Mouse (Mus musculus) 3134 (cell line): ENCODE data around the gene Gm4792.

Experiments used
- DNase-seq: peaks from one replicate; pipeline ENCODE4 v3.0.0-alpha.2; 2011; ENCODE audit warnings: low spot score; ENCODE audit not compliant: insufficient read length; ENCODE audit errors: extremely low read depth

Gm4792 gene

GRCm38 (mm10) chr10:94304064-94304657 is 5.7 kb upstream of the Gm4792 start:
- DNase-seq, result no peak

DNA sequence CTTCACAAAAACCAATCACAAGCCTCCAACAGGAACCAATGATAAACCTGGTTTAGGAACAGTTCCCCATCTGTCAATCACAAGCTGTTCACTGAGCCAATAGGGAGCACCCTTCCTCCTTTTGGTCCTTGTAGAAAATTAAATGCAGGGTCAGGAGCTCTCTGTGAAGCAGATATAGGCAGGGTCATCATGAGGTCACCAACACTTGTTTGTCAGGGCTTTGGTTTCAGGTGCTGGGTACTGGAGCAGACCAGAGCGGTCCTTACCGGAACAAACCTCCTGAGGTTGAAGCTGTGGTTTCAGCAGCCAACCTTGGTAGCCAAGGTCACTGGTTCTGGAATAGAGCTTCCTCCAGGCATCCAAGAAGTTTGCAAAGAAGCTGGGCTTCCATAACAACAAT is 798 bp upstream of the Gm4792 start:
- DNase-seq, result no peak

DNA sequence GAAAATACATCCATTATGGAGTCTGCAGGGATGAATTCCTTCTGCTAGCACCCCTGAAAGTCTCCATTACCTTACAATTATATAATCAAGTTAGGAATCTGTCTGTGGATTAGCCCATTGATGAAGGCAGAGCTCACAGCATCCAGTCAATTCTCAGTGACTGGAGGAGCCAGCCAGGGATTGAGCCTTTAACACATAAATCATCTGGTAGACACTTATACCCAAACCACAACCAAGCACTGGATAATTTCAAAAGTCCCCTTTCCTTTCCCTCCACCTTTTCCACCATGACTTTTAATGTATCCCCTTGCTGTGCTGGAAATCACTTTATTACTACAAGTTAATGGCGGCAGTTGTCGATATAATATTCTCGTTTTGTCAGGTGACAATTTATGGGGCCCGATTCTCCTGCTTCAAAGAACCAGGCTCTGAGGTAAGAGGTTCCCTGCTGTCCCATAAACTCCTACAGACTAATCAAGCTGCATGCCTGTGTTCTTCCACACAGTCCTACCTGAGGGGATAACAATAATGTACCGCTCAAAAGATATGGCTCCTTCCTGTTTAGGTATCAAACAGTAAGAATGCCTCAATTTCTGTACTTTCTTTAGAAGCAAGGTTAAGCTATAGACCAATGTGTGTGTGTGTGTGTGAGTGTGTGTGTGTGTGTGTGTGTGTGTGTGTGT is 2.4 kb downstream of the Gm4792 start:
- DNase-seq, result no peak

GRCm38 (mm10) chr10:94294933-94295750 is 3.4 kb downstream of the Gm4792 start:
- DNase-seq, result no peak

GRCm38 (mm10) chr10:94294437-94294836 is 4.1 kb downstream of the Gm4792 start:
- no peak for DNase-seq

DNA sequence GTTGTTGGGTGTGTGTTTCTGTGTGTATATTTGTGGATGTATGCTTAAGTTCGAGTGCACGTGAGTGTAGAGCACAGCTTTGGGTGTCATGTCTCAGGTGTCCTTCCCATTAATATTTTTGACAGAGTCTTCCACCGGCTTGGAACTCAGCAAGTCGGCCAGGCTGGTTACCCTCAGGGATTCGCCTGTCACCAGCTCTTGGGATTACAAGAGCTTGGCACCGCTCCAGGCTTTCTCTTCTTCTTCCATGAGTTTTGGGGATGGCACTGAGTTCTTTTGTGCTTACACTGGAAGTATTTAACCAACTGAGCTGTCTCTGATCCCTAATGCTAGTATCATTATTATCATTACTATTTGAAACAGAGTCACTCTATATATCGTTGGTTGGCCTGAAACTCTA is 15.7 kb downstream of the Gm4792 start:
- DNase-seq, result no peak

GRCm38 (mm10) chr10:94282179-94282578 is 16.3 kb downstream of the Gm4792 start:
- no peak for DNase-seq

DNA sequence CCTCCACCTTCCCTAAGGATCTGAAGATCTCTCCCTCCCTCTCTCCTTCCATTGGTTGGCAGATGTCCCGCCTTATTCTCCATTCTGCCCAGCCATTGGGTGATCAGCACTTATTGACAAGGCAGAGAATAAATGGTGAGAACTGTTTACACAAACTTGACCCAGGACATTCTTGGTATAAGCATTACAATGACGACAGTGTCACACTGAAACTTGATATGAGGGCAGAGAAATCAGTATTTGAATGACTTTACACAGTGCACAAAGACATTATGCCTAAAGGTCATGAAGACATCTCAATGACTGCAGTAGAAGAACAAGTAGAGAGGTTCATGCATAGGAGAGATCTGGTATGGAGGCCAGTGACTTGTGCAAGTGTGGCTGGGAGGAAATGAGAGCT is 22.0 kb downstream of the Gm4792 start:
- no peak for DNase-seq

DNA sequence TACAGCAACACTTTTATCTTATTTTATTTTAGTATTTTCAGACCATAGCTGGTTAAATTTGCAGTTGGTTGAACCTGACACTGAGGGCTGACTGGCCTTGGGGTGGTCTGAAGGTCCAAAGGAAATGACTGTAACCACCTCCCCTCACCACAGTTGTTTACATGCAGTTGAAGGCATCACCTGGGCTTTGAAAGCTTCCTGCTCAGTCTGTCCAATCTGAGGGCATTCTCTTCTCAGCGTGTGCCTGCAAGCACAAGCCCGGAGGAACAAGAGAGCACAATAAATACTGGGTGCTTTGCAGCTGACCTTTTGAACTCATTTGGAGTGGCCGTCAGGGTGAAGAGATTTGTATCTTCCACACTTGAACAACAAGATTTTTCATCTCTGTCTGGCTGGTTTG is 23.2 kb downstream of the Gm4792 start:
- no peak for DNase-seq

DNA sequence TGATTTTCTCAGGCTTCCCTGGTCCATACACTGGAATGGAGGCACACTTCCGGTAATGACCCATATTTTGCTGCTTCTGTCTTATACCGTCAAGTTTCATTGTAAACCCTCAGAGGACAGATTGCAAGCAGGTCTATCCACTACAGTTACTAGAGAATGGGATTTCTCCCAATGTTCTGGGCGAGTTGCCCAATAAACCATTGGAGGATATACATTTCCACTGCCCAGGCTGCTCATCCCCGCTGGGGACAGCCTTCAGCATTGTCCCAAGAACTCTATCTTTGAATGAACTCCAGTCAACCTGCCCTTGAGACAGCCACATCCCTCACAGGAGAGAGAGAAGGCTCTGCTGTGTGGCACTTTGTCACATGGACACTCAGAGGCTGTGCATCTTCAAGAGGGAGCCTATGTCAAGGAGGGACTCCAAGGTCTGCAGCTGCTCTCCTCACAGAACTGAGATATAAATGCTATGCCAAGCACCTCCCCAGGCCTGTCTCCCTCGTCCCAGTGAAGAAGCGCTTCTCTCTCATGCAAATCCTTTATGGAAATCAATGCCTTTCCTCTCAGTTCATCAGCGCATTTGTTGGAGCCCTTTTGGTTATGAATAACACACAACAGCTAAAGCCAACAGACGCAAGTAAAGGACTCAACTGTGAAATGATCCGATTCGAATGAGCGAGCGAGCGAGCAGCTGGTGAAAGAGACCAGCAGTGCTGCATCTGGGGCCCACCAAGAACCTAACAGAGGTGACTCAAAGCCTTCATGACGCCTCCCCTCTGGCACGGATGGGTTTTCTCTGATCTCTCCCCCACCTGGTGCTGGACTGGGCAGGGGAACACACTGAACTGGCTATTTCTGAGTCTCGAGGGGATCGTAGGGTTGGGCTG is 32.6 kb downstream of the Gm4792 start:
- DNase-seq, result no peak

DNA sequence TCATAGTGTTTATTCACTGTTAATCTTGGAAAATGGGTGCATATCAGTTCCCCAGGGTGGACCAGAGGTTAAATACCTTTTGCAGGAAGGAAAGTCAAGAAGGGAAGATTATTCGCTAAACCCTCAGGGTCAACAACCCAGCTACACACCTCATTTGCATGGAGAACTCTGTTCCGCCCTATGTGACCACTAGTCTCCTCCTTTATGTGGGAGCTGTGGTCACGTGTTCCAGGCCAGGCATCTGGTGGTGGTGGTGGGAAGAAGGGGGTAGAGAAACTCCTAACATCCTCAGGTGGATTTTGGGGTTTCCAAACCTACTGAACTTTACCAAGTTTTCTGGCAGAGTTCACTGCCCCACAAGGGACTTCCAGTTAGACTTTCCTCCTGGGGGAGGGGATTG is 35.3 kb downstream of the Gm4792 start:
- no peak for DNase-seq

DNA sequence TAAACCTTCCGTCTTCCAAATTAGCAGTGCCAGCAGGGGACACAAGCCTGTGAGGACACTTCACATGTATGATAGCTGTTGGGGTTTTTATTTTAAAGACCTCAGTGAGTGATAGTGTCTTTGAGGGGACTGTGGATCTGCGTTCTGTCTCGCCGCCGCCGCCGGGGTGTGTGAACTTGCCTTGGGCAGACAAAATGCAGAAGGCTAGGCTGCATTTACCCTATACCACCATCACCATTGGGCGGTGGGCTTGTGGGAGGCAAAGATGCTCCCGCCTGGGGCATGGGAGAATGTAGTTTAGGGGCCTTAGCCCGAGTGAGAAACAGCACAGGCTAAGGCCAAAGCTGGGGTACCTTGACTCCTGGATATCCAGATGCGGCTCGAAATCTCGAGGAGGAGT is 35.9 kb downstream of the Gm4792 start:
- no peak for DNase-seq

DNA sequence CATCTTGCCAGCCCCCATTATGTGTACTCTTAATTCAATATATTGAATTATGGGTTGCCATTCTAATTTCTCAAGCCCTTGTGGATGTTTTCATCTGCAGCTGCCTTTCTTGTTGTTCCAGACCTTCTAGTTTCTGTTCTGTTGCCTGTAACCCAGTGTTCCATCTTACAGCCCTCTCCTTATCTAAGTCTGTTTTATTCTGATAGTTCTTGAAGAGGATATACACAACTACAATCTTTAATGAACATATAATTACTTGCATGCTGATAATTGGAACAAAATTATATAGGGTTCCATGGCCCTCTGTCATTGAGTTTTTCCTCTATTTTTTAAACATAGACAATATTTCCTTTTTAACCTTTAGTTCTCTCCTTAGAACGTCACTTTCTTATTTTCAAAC is 38.0 kb downstream of the Gm4792 start:
- no peak for DNase-seq

DNA sequence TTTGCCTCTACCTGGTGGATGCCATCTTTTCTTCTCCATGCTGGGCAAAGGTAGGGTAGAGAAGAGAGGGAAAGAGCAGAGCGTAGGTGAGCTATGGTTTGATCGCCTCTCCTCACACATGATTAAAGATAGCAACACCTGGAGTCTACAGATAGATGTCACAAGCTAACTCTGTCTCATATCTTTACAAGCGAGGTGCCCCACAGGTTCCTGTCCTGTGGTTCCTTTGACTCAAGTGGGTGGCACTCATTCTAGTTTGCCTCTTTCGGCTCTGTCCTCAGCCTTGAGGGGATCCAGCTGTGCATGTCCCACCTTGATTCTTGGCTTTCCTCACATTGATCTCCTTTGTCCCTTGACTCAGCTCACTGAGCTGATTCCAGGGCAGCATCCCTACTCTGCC is 42.0 kb downstream of the Gm4792 start:
- no peak for DNase-seq

- no peak for DNase-seq
Observed at GRCm38 (mm10) chr10:94255744-94256143, 42.8 kb downstream of the Gm4792 start.

GRCm38 (mm10) chr10:94254766-94255165 is 43.7 kb downstream of the Gm4792 start:
- DNase-seq, result no peak

- no peak for DNase-seq
Observed at GRCm38 (mm10) chr10:94253260-94253807, 45.2 kb downstream of the Gm4792 start.

- no peak for DNase-seq
Observed at GRCm38 (mm10) chr10:94249575-94250456, 48.7 kb downstream of the Gm4792 start.

DNA sequence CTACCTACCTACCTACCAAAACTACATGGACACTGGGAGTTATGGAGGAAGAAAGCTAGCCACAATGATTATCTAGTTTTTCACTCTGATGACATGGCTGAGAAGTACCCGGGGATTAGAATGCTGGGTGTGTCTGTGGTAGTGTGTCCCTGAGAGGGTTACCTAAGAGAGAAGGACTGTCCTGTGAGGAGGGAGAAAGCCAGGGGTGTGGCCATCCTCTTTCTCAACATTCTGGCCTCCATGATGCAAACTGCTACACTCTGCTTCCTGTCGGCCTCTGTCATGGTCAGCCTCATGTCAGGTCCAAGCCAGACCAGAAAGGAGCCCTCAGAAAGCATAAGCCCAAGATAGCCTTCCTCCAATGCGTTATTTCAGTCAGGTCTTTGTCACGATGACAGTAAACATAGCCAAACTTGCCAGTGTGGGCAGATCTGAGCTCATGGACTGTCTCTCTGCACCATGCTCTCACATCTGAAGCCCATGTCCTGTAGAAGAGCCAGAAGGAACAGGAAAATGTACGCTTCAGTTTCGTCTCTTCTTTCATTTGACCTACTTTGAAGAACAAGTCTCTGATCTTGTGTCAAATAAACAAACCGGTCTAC is 50.7 kb downstream of the Gm4792 start:
- DNase-seq, result no peak
